Mouse (Mus musculus) 3T3-L1 (cell line): ENCODE measurements at regions not wholly inside any gene's neighbourhood (a gene's known extent, or its start where the extent isn't known, plus 50 kb on each side); places are given as distances from the start of the nearest gene placed in this dataset.

Experiments
- DNase-seq: peaks from one replicate; pipeline ENCODE4 v3.0.0-alpha.2; 2015; ENCODE audit warnings: low read depth, low spot score

DNA sequence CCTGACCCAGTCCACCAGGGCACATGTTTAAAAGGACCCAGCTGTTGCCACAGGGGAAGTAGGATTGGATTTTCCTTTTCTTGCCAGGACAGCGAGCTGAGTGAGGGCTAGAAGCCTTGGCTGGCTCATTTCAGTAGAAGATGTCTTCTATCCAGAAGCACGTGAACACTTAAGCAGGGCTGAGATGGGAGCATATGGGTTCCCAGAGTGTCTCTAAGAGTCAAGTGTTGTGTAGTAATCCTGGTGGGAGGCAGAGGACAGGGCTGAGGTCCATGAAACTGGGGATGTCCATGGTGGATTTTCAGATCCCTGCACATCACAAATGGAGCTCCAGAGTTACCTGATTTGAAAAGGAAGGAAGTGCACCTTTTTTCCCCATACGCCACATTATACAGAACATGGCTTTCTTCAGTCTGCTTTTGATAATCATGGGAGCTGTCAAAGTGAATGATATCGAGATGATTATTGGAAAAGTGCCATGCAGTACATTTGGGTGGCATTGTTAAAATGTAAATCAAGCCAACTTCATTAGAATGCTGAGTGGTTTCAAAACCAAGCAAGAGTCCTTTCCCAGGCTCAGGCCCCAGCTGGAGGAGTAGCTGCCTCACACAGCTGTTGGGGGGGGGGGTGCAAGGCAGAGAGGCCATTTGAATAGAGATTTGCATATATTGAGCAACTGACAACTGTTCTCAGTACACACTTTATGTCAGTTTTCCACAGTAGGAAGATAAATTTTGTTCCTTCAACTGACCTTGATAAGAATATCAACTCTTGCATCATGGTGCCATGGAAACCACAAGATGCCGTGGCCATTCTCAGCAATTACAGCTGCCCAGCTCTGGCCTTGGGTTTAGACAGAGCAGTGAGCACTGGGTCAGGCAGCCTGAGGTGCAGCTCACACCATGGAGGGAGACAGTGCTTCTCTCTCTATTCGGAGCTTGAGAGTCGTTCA lies 81.7 kb downstream of the Slc35b3 start:
- no peak for DNase-seq

DNA sequence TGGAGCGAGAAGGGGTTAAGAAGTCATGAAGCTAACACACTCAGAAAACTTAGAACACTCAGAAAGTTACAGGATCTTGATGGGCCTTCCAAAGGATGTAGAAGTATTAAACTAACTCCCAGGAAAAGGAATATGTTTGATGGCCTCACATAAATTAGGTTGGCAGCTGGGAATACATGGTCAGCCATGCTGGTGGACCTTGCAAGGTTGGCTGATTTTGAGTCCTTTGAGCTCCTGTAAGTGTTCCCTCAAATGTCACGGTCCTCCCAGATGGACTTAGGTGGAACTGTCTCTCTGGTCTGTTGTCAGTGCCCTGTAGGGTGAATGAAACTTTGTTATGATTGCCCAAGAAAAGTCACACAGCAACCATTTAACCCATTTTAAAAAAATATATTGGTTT lies 84.8 kb downstream of the Slc35b3 start:
- DNase-seq: no peak

DNA sequence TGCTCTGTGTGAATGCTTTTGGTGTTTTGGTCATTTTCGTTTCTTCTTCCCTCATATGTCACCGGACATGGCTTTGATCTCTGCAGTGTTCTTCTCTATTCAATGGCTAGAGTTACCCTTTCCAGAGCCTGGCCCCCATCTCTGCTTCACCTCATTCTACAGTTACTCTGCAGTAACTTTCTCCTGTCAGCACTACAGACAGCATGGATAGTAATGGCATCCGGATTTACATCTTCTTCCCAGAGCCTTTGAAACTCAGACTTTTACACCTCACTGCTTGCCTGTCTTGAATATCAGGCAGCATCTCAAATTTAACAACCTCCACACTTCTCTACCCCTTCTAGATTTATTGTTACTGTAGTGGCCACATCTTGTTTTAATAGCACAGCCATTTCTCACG lies 96.7 kb downstream of the Slc35b3 start:
- no peak for DNase-seq

DNA sequence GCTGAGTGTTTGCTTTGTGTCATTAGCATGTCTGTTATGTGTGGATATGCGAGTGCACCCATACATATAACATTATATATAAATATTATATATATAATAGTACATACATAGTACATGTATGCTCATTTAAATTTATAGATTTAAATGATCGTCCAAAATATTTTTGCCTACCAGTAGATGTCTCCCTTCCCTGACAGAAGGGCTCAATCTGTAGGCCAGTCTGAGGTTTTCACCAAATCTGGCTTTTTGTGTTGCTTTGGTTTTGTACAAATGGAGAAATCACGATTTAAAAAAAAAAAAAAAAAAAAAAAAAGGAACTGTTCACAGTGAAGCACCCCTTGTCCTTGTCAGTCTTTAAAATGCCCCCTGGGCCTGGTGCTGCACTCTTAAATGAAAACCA lies 104.9 kb downstream of the Slc35b3 start:
- peak; percentile 45 for DNase-seq

DNA sequence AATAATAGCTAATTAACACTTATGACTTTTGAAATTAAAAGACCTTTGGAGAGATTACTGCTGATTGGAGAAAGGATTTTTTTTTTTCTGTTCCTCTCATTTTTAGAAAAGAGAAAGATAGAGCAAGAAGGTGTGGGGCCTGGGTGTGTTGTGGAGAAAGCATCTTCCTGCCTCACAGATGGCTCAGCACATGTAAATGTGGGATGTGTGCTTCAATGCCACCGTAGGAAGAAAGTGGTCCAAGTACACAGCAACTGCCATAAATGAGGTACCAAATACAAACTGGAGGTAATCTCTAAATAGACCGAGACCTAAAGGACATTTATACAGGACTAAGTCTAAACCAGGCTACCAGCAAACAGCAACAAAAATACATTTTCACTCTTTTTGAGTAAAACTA lies 105.7 kb downstream of the Slc35b3 start:
- DNase-seq: no peak

DNA sequence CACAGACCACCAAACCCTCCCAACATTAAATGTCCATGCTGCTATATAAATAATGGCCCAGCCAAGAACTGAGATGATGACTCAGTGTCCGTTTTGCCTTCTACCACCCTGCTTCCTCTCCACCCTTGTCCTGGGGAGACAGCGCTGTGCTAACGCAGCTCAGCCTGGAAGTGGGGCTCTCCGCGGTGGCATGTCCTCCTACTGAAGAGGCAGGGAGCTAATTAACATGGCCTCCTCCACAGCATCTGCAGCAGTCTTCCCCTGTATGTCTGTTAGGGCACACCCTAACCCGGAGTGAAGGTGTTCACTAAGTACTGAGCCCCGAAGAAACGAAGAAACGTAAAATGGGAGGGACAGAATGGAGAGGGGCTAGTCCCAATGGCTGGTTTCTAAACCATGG lies 107.8 kb downstream of the Slc35b3 start:
- no peak for DNase-seq

DNA sequence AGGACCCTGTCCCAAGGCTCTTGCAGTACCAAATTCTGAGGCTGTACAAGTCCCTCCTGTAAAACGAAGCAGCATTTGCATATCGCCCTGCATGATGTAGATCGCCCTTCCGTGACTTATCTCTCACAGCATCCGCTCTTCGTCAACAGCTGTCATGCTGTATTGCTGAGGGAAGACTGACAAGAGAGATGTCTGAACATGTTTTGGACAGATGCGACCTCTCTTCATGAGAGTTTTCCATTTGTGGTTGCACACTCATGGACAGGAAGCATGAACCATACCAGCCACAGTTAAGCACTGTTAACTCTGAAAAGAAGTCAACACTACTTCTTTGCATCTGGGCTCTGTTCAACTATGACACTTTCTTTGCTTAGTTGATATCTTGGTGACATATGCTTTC lies 108.9 kb downstream of the Slc35b3 start:
- no peak for DNase-seq

DNA sequence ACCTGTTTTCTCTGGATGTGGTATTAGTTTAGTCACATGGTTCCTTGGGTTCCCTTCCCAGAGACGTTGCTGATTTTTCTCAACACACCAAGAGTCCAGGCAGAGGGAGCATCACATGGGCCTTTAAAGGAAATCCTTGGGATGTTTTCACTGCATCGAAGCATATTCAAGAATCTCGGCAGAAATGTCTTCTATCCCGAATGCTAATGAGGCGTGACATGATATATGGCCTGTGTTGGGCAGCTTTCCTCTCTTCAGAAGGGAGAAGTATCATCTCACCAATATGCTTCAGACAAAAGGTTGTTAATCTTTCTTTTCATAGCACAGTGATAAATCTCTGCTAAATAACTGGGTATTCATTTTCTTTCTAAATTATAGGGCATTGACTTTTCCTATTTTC lies 122.4 kb downstream of the Slc35b3 start:
- DNase-seq: no peak

DNA sequence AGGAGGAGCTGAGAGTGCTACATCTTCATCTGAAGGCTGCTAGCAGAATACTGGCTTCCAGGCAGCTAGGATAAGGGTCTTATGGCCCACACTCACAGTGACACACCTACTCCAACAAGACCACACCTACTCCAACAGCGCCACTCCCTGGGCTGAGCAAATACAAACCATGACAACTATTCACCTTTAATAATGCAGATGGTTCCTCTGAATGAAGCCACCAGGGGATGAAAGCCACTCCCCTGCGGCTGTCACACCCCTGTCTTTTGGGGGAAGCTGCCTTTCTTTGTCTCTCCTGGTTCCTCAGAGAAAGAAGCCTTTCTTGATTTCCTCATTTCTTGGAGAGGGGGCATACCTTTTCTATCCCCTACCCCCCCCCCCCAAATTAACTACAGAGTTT lies 135.0 kb downstream of the Slc35b3 start:
- no peak for DNase-seq

DNA sequence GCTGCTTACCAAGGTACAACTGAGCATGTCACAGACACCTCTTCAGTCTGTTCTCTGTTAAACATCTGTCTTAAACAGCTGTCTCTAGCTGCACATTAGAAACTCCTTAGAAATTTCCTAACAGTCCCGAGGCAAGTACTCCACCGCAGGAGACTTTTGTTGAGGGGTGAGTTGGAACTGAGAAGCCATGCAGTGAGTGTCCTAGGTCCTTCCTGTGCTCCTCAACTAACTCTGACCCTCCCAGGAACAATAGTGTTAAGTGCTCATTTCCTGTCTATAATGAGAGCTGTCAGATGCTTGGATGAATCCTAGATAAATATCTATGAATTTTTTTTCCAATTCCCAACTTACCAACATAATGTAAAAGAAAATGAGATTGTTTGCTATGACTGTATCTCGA lies 141.1 kb downstream of the Slc35b3 start:
- no peak for DNase-seq

DNA sequence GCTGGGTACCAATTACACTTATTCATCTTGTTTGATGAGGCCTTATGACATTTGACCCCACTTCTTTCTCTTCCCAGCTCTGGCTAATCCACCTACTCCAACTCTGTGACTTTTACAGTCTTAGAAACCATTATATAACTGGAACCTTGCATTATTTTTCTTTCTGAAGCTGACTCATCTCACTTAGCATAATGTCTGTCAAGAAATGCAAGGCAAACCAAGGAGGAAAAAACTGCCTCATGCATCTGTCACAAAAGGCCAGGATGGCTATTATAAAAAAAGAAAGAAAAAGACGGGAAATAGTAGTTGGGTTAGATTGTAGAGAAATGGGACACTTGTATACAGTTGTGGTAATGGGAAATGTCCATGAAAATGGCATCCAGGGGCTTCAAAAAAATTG lies 141.9 kb downstream of the Slc35b3 start:
- DNase-seq: no peak

DNA sequence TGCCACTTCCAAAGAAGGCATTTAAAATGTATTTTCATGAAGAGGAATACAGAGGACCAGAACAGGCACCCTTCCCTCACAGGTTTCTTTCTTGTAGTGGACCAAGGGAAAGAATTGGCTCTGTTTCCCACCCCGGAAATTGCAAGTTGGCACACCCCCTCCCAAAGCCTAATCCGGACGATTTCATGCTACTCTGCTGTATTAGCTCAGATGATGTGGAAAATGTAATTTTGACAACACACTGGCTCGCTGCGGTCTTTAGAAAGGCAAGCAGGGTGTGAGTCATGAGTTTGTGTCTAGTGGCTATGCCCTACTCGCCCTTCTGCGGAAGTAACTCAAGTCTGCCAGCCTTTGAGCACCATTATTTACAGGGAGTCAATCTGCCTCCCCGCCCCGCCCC lies 144.4 kb downstream of the Slc35b3 start:
- DNase-seq: peak; percentile 45

DNA sequence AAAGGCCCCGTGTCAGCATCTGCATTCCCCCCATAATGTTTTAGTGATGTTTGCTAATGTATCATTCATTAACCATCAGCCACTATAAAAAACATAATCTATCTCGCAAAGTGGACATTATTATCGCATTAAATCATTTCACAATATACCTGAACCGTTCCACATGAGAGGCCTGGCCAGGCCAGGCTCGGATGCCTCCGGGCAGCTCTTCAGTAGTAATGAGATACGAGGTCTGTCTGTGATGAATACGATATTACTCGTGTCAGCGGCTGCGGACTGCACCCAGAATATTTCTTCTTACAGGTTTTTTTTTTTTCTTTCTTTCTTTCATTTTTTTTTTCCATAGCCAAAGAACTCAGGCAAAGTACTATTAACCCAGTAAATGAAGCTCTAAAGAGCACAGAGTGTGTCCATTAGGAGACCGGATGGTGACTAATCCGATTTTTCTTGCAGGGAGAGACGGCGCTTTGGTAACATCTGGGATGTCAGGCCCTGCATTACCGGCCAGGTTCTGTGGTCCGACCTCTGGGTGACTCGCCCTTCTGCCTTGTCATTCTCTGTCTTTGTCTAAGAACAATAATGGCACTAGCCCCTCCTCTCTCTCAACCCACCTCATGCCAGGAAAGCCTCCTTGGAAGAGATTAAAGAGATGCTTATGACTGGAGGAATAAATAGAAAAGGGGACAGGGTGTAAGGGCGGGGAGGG lies 145.5 kb downstream of the Slc35b3 start:
- peak; percentile 82 for DNase-seq

DNA sequence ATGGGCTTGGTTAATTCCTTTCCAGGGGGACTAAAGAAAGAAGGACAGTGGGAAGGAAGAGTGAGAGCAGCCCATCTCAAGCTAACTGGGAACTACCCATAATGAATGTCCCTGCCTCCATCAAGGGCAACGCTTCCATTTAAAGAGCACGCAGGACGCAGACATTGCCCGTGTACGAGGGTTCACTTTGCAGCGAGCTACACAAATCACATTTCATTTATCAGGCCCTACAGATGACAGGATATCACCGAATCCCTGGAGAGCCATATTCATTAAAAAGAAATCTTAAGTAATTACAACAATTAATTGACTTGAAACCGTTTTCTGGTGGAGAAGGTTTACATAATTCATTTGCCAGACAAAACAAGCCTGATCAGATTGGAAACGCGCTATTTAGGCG lies 139.7 kb upstream of the Eef1e1 start:
- DNase-seq: no peak

DNA sequence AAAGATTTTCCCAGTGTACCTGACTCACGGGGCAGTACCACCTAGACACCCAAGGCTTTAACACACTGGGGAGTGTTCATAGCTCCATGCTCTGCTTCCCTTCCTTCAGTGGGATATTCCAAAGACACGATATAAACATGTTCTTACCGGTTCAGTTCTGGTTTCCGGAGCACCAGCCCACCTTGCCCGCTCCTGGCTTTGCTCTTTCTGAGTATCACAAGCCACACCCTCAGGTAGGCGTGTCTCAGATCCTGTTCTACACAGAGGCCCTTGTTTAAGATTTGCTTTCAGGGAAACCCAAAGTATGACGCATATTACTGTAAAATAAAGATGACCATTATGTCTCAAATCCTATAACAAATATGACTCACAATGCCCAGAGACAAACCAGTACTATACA lies 134.6 kb upstream of the Eef1e1 start:
- peak; percentile 60 for DNase-seq

DNA sequence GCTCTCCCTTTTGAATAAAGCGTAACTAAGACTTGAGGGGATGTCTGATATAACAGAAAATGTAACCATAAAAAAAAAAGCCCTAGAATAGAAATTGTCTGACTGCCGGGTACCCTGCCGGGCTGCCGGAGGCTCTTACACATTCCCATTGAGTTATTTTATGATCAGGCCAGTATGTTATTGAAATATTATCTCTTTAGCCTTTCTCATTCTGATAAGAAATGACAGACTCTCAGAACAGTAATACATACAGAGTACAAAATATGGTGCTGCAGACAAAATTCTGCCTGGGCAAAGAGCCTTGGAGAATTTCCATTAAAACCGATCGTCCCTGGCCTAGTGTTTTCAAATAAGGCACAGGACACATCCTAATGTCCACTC lies 121.8 kb upstream of the Eef1e1 start:
- no peak for DNase-seq

DNA sequence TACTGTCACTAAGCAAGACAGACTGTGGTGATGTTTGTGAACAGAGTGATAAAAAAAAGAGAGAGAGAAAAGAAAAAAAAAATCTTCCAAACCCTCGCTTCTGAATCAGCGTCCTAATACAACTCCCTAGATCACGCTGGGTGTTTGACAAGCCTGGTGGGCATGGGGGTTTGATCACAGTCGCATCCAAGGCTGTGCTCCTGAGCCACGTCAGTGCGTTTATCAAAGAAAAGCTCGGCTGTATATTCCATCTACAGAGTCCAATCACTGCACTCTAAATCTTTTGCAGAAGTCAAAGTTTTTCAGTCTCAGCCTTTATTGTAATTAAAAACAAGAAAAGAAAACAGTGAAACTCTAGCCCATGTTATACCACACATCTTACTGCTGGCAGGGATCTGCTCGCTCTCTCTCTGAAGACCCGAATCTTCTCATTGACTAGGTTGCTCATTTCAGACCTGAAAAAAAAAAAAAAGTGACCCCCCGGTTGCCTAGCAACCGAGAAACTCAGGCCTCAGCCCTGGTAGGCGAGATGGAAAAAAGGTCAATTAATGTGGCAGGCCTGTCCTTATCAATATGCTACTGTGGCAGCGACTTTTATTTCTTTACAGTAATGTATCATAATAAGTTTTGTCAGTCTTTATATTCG lies 121.2 kb upstream of the Eef1e1 start:
- DNase-seq: no peak

DNA sequence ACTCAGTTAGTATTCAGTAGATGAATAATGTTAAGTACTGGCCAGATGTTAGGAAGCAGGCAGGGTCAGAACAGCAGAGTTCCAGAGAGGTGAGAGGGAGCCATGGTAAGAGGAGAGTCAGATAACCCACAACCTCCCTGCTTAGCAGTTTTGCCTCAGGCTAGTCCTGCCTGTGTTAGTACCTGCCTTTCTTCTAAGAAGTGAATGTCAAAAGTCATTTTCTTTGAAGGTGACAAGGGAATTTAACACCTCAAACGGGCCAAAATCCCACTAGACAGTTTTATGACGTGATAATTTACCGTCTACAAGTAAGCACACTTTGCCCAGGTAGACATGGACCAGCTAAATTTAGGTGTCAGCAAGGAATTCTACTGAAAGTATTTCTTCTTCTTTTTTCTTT lies 117.7 kb upstream of the Eef1e1 start:
- no peak for DNase-seq

DNA sequence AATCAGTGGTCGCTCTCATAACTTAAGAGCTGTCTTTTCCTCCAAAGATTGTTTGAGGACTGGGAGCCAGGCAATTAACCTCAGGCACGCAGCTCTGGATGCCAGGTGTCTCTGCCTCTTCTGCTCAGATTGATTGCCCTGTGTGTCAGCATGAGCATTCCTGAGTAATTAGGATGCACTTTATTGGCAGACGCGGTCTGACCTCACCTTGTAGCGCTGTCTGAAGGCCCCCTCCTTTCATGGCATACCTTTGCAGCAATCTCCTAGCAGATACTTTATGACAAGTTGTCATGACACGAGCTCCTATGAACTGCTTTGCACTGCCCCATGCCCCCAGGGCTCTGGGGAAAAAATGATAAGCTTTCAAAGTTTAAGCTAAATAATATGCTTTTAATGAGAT lies 114.1 kb upstream of the Eef1e1 start:
- no peak for DNase-seq

DNA sequence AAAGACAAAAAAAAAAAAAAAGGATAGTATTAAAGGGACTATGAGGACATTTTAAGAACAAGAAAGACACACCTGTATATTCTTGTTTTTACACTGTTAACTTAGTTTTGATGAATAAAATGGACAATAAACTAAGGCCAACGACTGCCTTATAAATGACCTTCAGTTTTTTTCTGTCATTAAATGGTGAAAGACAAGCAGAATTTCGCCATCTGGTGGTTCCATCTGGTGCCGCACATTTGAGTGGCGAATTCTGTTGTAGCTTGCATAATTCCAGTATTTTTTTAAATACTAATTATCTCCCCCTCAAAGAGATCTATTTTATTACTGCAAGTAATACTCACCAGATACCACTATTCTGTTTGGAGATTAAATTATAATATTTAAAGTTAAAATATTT lies 107.3 kb upstream of the Eef1e1 start:
- DNase-seq: peak; percentile 71

DNA sequence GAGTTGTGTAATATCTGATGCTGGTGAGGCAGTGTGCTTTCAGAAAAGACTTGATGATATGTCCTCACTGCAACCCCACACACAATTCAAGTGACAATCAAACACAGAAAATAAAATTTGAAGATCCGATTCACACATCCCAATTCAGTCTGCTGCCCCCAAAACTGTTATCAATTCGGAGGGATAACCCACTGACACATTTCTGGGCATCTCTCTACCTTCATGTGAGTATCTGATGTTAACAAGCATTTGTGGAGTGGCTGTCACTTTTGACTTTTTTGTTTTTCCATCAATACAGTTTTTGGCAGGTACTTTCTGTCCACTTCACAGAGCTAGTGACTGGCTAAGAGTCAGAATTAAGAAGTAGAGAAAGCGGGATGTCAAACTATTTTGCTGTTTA lies 101.4 kb upstream of the Eef1e1 start:
- no peak for DNase-seq

DNA sequence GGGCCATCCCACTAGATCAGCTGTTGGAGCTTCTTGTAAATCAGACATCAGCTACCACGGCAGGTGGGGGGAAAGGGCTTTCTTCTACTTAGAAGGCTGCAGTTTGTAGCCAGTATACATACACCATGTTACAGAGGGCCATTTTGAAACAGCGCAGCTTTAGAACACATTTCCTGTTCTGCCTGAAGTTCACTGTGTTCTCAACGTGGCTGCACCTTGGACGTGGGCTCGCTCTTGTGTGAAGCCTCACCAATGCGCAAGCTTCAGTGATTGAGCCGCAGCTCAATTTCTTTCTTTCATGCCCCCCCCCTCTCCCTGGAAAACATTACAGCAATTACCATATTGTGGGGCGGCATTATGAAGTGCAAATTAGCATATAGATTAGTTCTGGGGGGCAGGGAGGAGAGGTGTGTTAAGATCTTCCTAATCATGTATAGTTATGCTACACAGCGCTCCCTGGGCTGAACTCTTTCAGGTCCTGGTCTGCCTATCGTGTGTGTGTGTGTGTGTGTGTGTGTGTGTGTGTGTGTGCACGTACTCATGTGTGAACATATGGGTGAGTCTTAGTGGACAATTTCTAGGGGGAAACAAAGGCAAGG lies 97.9 kb upstream of the Eef1e1 start:
- no peak for DNase-seq
